Mouse (Mus musculus) heart, adult 2 months (tissue): ENCODE results near the gene Atp13a2.

Experiments
- CTCF ChIP-seq: fragments of 200-600 bp; IDR thresholded peaks from 2 replicates; pipeline ENCODE4 v1.8.1; 2022; ENCODE audit warnings: antibody characterized with exemption, mild to moderate bottlenecking, moderate library complexity
- POLR2A ChIP-seq: fragments of 200-500 bp; IDR thresholded peaks from 2 replicates; pipeline ENCODE4 v1.6.1; 2011; ENCODE audit warnings: mild to moderate bottlenecking, low read depth, low read length, control low read depth; ENCODE audit not compliant: insufficient read depth

- TF ChIP-seq CTCF (no peak), POLR2A (no peak)
Observed at GRCm38 (mm10) chr4:141012558-141012957, 25.9 kb downstream of the Atp13a2 start.
